Mouse (Mus musculus) testis, postnatal 14 days (tissue): ENCODE data around the gene Far2.

Source experiments
- DNase-seq: peaks from one replicate; pipeline ENCODE4 v3.0.0; 2021; ENCODE audit warnings: low spot score

Gene Far2

GRCm38 (mm10) chr6:148218235-148219076, 171.4 kb downstream of the Far2 start:
- no peak for DNase-seq

- DNase-seq, result no peak
These were observed 175.6 kb downstream of the Far2 start for GRCm38 (mm10) chr6:148222686-148223085.

- no peak for DNase-seq
These were observed 180.5 kb downstream of the Far2 start for GRCm38 (mm10) chr6:148227542-148227941.
